Mouse (Mus musculus) hindbrain, embryonic 12.5 days (tissue): ENCODE results near the gene Gm3618. TPM values are rescaled to one million over a fixed set of nuclear protein-coding genes. Genes with fewer than 3 reads are reported as not detected.
"Not testable (repeated sequence)": the region's sequence is repeated elsewhere in the genome, so short reads cannot be mapped to it uniquely, and the experiment has no call there.

Source experiments
- ATAC-seq: fragments of 200-750 bp; cut with Nextera tagmentation; 2 replicates; pipeline ENCODE4 v1.8.0; 2017; ENCODE audit warnings: moderate TSS enrichment; ENCODE audit not compliant: low FRiP score
- H3K27ac ChIP-seq: fragments of 300-500 bp; sonication (generic); 2 replicates; pipeline ENCODE4 v1.5.1; 2016; ENCODE audit warnings: mild to moderate bottlenecking
- H3K27me3 ChIP-seq: fragments of 300-500 bp; sonication (generic); 2 replicates; pipeline ENCODE4 v1.6.1; 2016; ENCODE audit warnings: mild to moderate bottlenecking
- H3K36me3 ChIP-seq: fragments of 300-500 bp; sonication (generic); 2 replicates; pipeline ENCODE4 v1.6.1; 2016; ENCODE audit warnings: mild to moderate bottlenecking
- H3K4me1 ChIP-seq: fragments of 300-500 bp; sonication (generic); 2 replicates; pipeline ENCODE4 v1.6.1; 2016
- H3K4me2 ChIP-seq: fragments of 300-500 bp; sonication (generic); replicated peaks from 2 replicates; pipeline ENCODE4 v1.6.1; 2016; ENCODE audit warnings: mild to moderate bottlenecking
- H3K4me3 ChIP-seq: fragments of 300-500 bp; sonication (generic); 2 replicates; pipeline ENCODE4 v1.5.1; 2016; ENCODE audit warnings: mild to moderate bottlenecking
- H3K9ac ChIP-seq: fragments of 300-500 bp; sonication (generic); 2 replicates; pipeline ENCODE4 v1.6.1; 2016; ENCODE audit warnings: mild to moderate bottlenecking, moderate library complexity
- H3K9me3 ChIP-seq: fragments of 300-500 bp; sonication (generic); replicated peaks from 2 replicates; pipeline ENCODE4 v1.6.1; 2016; ENCODE audit warnings: mild to moderate bottlenecking
- WGBS: fragments of 180-500 bp; shearing (Covaris S2); methylation state at CpG from one replicate; pipeline ENCODE4 v1.1.7; 2016; 5-methylcytosine and 5-hydroxymethylcytosine counted together
- polyA plus RNA-seq: library from polyadenylated mRNA; unstranded; fragments of >200 nt; fragmentation: Nextera tagmentation; extraction: Ambion mirVana; gene quantifications from 2 replicates; pipeline ENCODE4 v1.2.1, GENCODE M21; 2016

Gene Gm3618
- polyA plus RNA-seq = not detected in 2 replicates

DNA sequence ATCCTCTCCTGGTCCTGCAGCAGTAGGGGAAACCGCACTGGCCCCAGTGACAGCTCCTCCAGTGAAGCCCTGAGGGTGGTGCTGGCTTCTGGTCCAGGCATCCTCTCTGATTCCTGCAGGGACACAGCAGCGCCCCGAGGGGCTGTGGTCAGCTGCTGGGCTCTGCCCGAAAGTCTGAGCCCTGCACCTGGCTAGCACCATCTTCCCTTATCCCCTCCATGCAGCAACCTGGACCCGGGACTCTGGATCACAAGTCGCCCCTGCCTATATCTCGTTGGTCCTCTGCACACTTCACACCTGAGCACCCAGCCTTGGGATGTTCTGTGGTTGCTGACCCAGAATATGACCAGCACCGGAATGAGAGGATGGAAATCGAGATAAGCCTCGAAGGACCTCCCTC is at the start of gene Gm3618:
Gm3618 (minus strand) TSS at position 101 of the 400 bp plus-strand sequence.
- not testable (repeated sequence) for H3K27ac ChIP-seq, H3K4me2 ChIP-seq, ATAC-seq, H3K9me3 ChIP-seq, H3K4me3 ChIP-seq, H3K36me3 ChIP-seq, H3K9ac ChIP-seq, H3K4me1 ChIP-seq, H3K27me3 ChIP-seq
- no CpG with 5 or more reads among the region's 10 CpGs for WGBS

DNA sequence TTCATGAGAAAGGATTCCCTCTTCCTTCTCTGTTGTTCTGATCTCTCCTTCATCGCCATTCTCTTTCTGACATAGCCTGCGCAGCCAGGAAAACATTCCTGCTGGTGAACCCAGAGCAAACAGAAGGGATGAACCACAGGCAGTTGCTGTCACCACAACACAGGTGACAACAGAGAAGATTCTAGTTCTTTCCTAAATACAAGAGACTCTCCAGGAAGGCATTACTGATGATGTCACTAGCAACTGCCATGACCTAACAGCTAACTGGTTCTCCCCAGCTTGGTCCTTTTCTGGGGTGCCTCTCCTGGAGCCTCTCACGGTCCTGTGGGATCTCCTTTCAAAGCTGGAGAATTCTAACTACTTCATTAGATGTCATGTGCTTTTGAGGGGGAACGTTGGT is 46.7 kb upstream of the Gm3618 start, which contains the start of gene Gm16440:
Gm16440 (minus strand) TSS at position 101 of the 400 bp plus-strand sequence.
- H3K27ac ChIP-seq, H3K9me3 ChIP-seq, H3K4me1 ChIP-seq, H3K4me3 ChIP-seq, H3K4me2 ChIP-seq, H3K36me3 ChIP-seq, ATAC-seq, H3K9ac ChIP-seq, H3K27me3 ChIP-seq: not testable (repeated sequence)
- 85% methylated on average over 2 of the region's 4 CpGs for WGBS

DNA sequence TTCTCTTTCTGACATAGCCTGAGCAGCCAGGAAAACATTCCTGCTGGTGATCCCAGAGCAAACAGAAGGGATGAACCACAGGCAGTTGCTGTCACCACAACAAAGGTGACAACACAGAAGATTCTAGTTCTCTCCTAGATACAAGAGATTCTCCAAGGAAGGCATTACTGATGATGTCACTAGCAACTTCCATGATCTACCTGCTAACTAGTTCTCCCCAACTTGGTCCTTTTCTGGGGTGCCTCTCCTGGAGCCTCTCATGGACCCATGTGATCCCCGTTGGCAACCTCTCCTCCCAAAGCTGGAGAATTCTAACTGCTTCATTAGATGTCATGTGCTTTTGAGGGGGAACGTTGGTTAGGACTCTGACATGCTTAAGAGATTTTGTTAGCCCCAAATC is 38.7 kb downstream of the Gm3618 start, which contains the start of gene Gm21103:
Gm21103 (minus strand) TSS at position 101 of the 400 bp plus-strand sequence.
- H3K9ac ChIP-seq, H3K4me3 ChIP-seq, H3K4me2 ChIP-seq, H3K27me3 ChIP-seq, H3K9me3 ChIP-seq, ATAC-seq, H3K27ac ChIP-seq, H3K4me1 ChIP-seq, H3K36me3 ChIP-seq: not testable (repeated sequence)
- WGBS = 87% methylated on average over 2 of the region's 2 CpGs

GRCm38 (mm10) chr14:6286931-6287715 is 56.4 kb downstream of the Gm3618 start, which contains the start of gene Gm3411:
TSS of gene Gm3411 (minus strand) at chr14:6287250.
- H3K4me3 ChIP-seq = peak within 1 kb of the TSS; percentile 52
- H3K4me1 ChIP-seq, H3K27me3 ChIP-seq, H3K9me3 ChIP-seq, H3K36me3 ChIP-seq, H3K27ac ChIP-seq, ATAC-seq: not testable (repeated sequence)
- peak within 1 kb of the TSS; percentile 64 for H3K4me2 ChIP-seq
- 2% methylated on average over 47 of the region's 57 CpGs for WGBS
- peak within 1 kb of the TSS; percentile 69 for H3K9ac ChIP-seq

Other genes starting within 250 kb of the Gm3618 start
- 0.80 and 0.96 TPM in 2 replicates for gene Gm8206, start 249.7 kb downstream of the Gm3618 start, polyA plus RNA-seq
- gene Gm3468, start 235.0 kb downstream of the Gm3618 start, polyA plus RNA-seq = 2.9 and 3.0 TPM in 2 replicates
- not detected in 2 replicates for gene Gm3476, start 217.9 kb downstream of the Gm3618 start, polyA plus RNA-seq
- not detected in 2 replicates for gene Gm21560, start 124.4 kb downstream of the Gm3618 start, polyA plus RNA-seq
- 3.4 and 3.8 TPM in 2 replicates for gene Gm3411, start 56.4 kb downstream of the Gm3618 start, polyA plus RNA-seq
- not detected in 2 replicates for gene Gm21103, start 38.8 kb downstream of the Gm3618 start, polyA plus RNA-seq
- not detected in 2 replicates for gene Gm16440, start 46.6 kb upstream of the Gm3618 start, polyA plus RNA-seq
- gene Gm3591, start 68.8 kb upstream of the Gm3618 start, polyA plus RNA-seq = 1.3 and 2.6 TPM in 2 replicates
- gene Gm3594, start 100.9 kb upstream of the Gm3618 start, polyA plus RNA-seq = not detected in 2 replicates
- not detected in 2 replicates for gene Gm8356, start 193.6 kb upstream of the Gm3618 start, polyA plus RNA-seq
- 0.21 and 0.42 TPM in 2 replicates for gene Gm3629, start 246.9 kb upstream of the Gm3618 start, polyA plus RNA-seq